ENCODE assay signal across 8 mouse cellular contexts in the genomic region with DNA sequence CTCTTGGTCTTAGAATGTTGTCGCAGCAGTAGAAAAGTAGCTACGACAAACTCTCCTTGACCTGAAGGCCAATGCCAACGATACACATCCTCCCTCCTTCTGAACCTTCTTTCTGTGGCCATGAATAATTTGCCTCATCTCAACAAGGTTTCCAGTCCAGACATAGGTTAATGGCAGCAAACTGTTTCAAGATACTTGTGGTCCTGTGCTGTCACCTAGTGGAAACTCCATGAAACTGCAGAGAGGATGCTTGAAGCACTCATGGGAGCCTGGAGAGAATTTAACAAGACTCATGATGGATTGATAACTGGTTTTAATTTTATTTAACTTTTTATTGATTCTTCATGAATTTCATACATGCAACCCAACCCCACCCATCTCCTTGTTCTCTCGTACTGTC. TPM values are rescaled to one million over a fixed set of nuclear protein-coding genes. Genes with fewer than 3 reads are reported as not detected.
DNase-seq lines count a peak whose midpoint lies in the region; ATAC-seq and TF ChIP-seq lines count a peak whose summit lies in the region.

No protein-coding gene starts in this region.

- TF ChIP-seq CTCF in heart, postnatal 0 days (IDR thresholded peaks at IDR 0.05; ENCODE audit: low read depth): peak; percentile 96
- TF ChIP-seq CTCF in midbrain, postnatal 0 days (IDR thresholded peaks at IDR 0.05): peak; percentile 100

- H3K36me3 ChIP-seq in heart, postnatal 0 days (replicated peaks; ENCODE audit: control insufficient read depth, insufficient read depth, low read length): peaks cover 25% of the 10 kb centered on the region
- H3K36me3 ChIP-seq in midbrain, postnatal 0 days (ENCODE audit: insufficient read depth, low read length): peaks cover 9% of the 10 kb centered on the region

- H3K27ac ChIP-seq in heart, postnatal 0 days (ENCODE audit: low read depth): no peak overlapping the region
- H3K27ac ChIP-seq in midbrain, postnatal 0 days (ENCODE audit: low read depth, low read length): no peak overlapping the region

- H3K4me2 ChIP-seq in heart, postnatal 0 days (ENCODE audit: low read depth, low read length): no peak overlapping the region
- no peak overlapping the region for H3K4me2 ChIP-seq in midbrain, postnatal 0 days (ENCODE audit: low read depth, low read length, poor library complexity, severe bottlenecking)

- no peak overlapping the region for H3K9ac ChIP-seq in heart, postnatal 0 days (replicated peaks; ENCODE audit: low read depth, low read length)
- no peak overlapping the region for H3K9ac ChIP-seq in midbrain, postnatal 0 days (replicated peaks; ENCODE audit: low read length, poor library complexity, severe bottlenecking)

- H3K27me3 ChIP-seq in heart, postnatal 0 days (ENCODE audit: control insufficient read depth, insufficient read depth, low read length): no peaks in the 10 kb centered on the region
- no peaks in the 10 kb centered on the region for H3K27me3 ChIP-seq in midbrain, postnatal 0 days (ENCODE audit: insufficient read depth, low read length)

- no peak for TF ChIP-seq EP300 in heart, postnatal 0 days (IDR thresholded peaks at IDR 0.05; ENCODE audit: low read depth)

- no peak for ATAC-seq in heart, postnatal 0 days (ENCODE audit: insufficient read depth, low read depth)
- peak; percentile 71 for ATAC-seq in inflammation-experienced regulatory T-cells, adult 6 months
- ATAC-seq in midbrain, postnatal 0 days (ENCODE audit: low FRiP score): 0 out of 2 replicates have a peak, but pooled peaks have one; percentile 9

- H3K4me3 ChIP-seq in heart, postnatal 0 days (ENCODE audit: low read depth, low read length): no peak overlapping the region
- no peak overlapping the region for H3K4me3 ChIP-seq in midbrain, postnatal 0 days (ENCODE audit: low read depth, low read length)

- H3K4me1 ChIP-seq in heart, postnatal 0 days (ENCODE audit: control insufficient read depth, insufficient read depth): no peaks in the 10 kb centered on the region
- no peaks in the 10 kb centered on the region for H3K4me1 ChIP-seq in midbrain, postnatal 0 days (ENCODE audit: insufficient read depth, low read length)

- 47% methylated on average over 4 of the region's 4 CpGs for WGBS in heart, postnatal 0 days
- WGBS in midbrain, postnatal 0 days: 43% methylated on average over 4 of the region's 4 CpGs

- peak; percentile 68 for DNase-seq in heart, postnatal 0 days (ENCODE audit: low spot score)
- no peak for DNase-seq in heart, adult 11 months
- peak; percentile 16 for DNase-seq in urinary bladder, postnatal 14 days (ENCODE audit: low spot score)
- no peak for DNase-seq in urinary bladder, postnatal 10 days (ENCODE audit: low spot score)
- peak; percentile 52 for DNase-seq in embryo, embryonic 9.5 days (ENCODE audit: extremely low spot score)
- peak; percentile 86 for DNase-seq in midbrain, postnatal 0 days (ENCODE audit: low spot score)
- DNase-seq in ovary, adult 18-20 months (ENCODE audit: low spot score): no peak

- H3K9me3 ChIP-seq in heart, postnatal 0 days (replicated peaks; ENCODE audit: control insufficient read depth, low read length): no peaks in the 10 kb centered on the region
- no peaks in the 10 kb centered on the region for H3K9me3 ChIP-seq in midbrain, postnatal 0 days (ENCODE audit: low read length)

RNA-seq across cellular contexts. Expression of gene Rps15a, which starts 13.8 kb away (rescaled TPM):
- 366 and 413 TPM in 2 replicates for total RNA-seq in heart, postnatal 0 days (2014; rRNA removed; ENCODE audit: low replicate concordance)
- 397 and 415 TPM in 2 replicates for polyA plus RNA-seq in heart, postnatal 0 days (2015; fragmentation: Nextera tagmentation; extraction: Ambion mirVana)
- polyA plus RNA-seq in inflammation-experienced regulatory T-cells, adult 6 months (2017; shearing (Covaris generic)): 1,000 to 10,000 TPM; 1,617 to 2,517 (median 1,732) TPM
- 196 and 242 TPM in 2 replicates for total RNA-seq in midbrain, postnatal 0 days (2014; rRNA removed)
- 322 and 337 TPM in 2 replicates for polyA plus RNA-seq in midbrain, postnatal 0 days (2015; fragmentation: Nextera tagmentation; extraction: Ambion mirVana)

RNA-seq across cellular contexts. Expression of gene Arl6ip1, which starts 27.2 kb away (rescaled TPM):
- total RNA-seq in heart, postnatal 0 days (2014; rRNA removed; ENCODE audit: low replicate concordance): 125 and 331 TPM in 2 replicates
- 141 and 159 TPM in 2 replicates for polyA plus RNA-seq in heart, postnatal 0 days (2015; fragmentation: Nextera tagmentation; extraction: Ambion mirVana)
- 100 to 1,000 TPM; 345 to 818 (median 446) TPM for polyA plus RNA-seq in inflammation-experienced regulatory T-cells, adult 6 months (2017; shearing (Covaris generic))
- total RNA-seq in midbrain, postnatal 0 days (2014; rRNA removed): 444 and 461 TPM in 2 replicates
- polyA plus RNA-seq in midbrain, postnatal 0 days (2015; fragmentation: Nextera tagmentation; extraction: Ambion mirVana): 651 and 727 TPM in 2 replicates

Comparison
In these comparisons a context has a peak if more than half of its experiments do, and no peak if none do; other contexts are left out.
1. DNase-seq: peak in heart, postnatal 0 days (single experiment), urinary bladder, postnatal 14 days (single experiment), embryo, embryonic 9.5 days (single experiment) and midbrain, postnatal 0 days (single experiment); none in heart, adult 11 months (single experiment), urinary bladder, postnatal 10 days (single experiment) and ovary, adult 18-20 months (single experiment).